Mouse (Mus musculus) cerebellum, postnatal 36 days (tissue): Measurements from ENCODE around the gene Taar2.

Experiments used
- DNase-seq, 2 experiments: peaks; one replicate each; pipeline ENCODE4 v3.0.0; 2021 to 2022; ENCODE audit warnings: mixed read lengths in 2 of 2

Gene Taar2

DNA sequence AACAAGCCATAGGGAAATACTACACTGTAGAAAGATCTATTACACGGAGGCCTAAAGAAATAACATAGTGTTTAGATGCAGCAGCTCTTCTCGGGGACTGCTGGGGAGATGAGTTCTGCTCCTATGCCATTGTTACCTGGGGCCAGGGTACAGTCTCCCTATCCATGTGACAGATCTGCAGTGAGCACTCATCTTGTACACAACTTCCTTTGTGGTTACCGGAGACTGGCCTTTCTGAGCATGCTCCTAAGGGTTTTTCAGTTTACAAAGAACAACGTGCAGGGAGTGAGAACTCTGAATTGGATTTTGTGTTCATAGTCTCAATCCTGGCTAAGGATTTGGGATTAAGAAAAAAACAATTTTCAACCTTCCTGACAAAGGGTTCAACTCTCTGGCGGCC lies 48.0 kb downstream of the Taar2 start:
- no peak for DNase-seq
